Mouse (Mus musculus) ES-Bruce4 (cell line): ENCODE data around the gene Fat2. TPM values are rescaled to one million over a fixed set of nuclear protein-coding genes. Genes with fewer than 3 reads are reported as not detected.
A peak's percentile ranks its signal among the peaks of the same experiment; 100 is the strongest.

Experiments
- H3K27ac ChIP-seq: 2 replicates; pipeline ENCODE4 v1.5.1; 2012; ENCODE audit warnings: low read length, inconsistent platforms; ENCODE audit not compliant: insufficient read depth
- H3K27me3 ChIP-seq: 2 replicates; pipeline ENCODE4 v1.6.1; 2012; ENCODE audit warnings: mild to moderate bottlenecking, low read length, inconsistent platforms; ENCODE audit not compliant: control insufficient read depth, poor library complexity, insufficient read depth, severe bottlenecking
- H3K36me3 ChIP-seq: 2 replicates; pipeline ENCODE4 v1.6.1; 2012; ENCODE audit warnings: inconsistent platforms, mild to moderate bottlenecking, low read length, moderate library complexity; ENCODE audit not compliant: control insufficient read depth, poor library complexity, insufficient read depth, severe bottlenecking
- H3K4me1 ChIP-seq: one replicate; pipeline ENCODE4 v1.8.1; 2011; ENCODE audit warnings: low read length; ENCODE audit not compliant: control insufficient read depth, insufficient read depth
- H3K4me3 ChIP-seq: 2 replicates; pipeline ENCODE4 v1.5.1; 2011; ENCODE audit warnings: low read depth, mild to moderate bottlenecking, low read length
- H3K9ac ChIP-seq: 2 replicates; pipeline ENCODE4 v1.6.1; 2012; ENCODE audit warnings: low read depth, mild to moderate bottlenecking, inconsistent platforms; ENCODE audit not compliant: poor library complexity, severe bottlenecking
- H3K9me3 ChIP-seq: replicated peaks from 2 replicates; pipeline ENCODE4 v1.6.1; 2012; ENCODE audit warnings: mild to moderate bottlenecking, low read length, inconsistent platforms; ENCODE audit not compliant: control insufficient read depth, poor library complexity, insufficient read depth, severe bottlenecking
- CTCF ChIP-seq: IDR thresholded peaks from one replicate; pipeline ENCODE4 v1.8.1; 2011; ENCODE audit warnings: low read depth, low read length
- EP300 ChIP-seq: IDR thresholded peaks from 2 replicates; pipeline ENCODE4 v1.6.1; 2011; ENCODE audit warnings: low read depth, low read length; ENCODE audit not compliant: insufficient read depth
- POLR2A ChIP-seq: IDR thresholded peaks from one replicate; pipeline ENCODE4 v1.8.1; 2011; ENCODE audit warnings: low read length; ENCODE audit not compliant: insufficient read depth
- polyA plus RNA-seq: library from polyadenylated mRNA; stranded (reverse); fragments of >200 nt; gene quantifications from 2 replicates; pipeline ENCODE4 v1.2.4, GENCODE M21; 2011; ENCODE audit warnings: low read depth; ENCODE audit not compliant: missing spikeins, insufficient read depth, insufficient read length

Fat2 gene
- 0.90 and 1.0 TPM in 2 replicates for polyA plus RNA-seq

DNA sequence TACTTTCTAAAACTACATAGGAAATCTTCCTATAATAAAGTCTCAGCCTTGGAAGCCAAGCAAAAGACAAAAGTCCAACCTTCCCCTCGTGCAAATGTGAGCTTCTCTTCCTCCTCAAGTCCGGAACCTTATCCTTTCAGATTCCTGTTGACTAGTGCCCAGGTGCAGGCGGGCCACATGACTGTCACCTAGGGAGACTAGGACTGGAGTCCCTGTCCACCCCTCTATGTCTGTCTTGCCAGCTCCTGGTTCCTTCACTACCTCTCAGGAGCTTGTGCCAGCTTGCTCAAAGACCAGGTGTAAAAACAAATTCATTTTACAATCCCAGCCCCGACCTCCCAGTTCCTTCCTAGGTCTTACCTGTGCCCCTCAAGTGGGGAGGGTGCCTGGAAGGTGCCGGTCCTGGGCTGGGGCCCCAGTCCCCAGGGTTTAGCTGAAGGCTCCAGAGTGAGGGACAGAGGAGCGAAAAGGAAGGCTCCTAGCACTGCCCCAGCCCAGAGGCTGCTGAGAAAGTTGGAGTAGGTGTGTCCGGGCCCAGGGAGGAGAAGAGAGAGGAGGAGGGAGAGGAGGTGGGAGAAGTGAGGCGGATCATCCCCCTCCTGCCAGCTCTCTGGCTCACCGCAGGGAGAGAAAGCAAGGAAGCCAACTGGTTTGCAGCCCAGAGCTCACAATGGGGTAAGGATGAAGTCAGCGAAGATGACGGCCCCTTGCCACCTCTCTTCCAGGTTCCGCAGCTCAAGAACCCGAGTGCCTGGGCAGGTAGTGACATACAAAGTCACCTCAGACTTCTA is at the start of gene Fat2:
Fat2 (minus strand) TSS at position 464 of the 791 bp plus-strand sequence.
- no peaks in the 10 kb centered on the region for H3K4me1 ChIP-seq
- TF ChIP-seq POLR2A = no peak
- no peak for TF ChIP-seq EP300
- TF ChIP-seq CTCF = no peak
- no peak within 1 kb of the TSS for H3K9ac ChIP-seq
- no peaks in the 10 kb centered on the region for H3K36me3 ChIP-seq
- H3K27me3 ChIP-seq = no peaks in the 10 kb centered on the region
- H3K4me3 ChIP-seq = no peak within 1 kb of the TSS
- no peaks in the 10 kb centered on the region for H3K9me3 ChIP-seq
- H3K27ac ChIP-seq = no peak within 1 kb of the TSS

DNA sequence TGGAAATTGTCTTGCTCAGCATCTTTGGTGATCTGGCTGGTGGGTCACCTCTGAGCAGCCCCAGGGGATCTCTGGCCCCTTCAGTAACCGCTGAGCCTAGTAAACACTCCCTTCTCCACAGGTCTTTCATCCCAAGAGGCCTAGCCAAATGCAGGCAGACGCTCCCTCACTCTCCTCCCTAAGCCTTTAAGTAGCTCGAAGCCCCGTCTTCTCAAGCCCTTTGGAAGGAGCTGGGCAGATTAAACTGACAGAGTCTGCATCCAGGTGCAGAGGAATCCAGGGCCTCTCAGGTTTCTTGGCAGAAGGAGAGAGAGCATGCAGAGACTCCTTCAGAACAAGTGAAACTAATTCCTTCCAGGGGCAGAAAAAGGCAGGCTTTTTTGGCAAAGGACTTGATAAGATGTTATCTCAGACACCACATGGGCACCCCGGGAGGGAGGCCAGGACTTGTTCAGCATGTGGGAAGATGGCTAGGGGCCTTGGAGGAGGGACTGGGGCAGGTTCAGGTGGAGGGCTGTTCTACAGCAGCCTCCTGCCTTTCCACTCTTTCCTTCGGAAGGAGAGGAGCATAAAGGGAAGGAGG is 47.2 kb upstream of the Fat2 start:
- Histone ChIP-seq H3K27ac (no peak overlapping the region), H3K27me3 (no peaks in the 10 kb centered on the region), H3K4me1 (no peaks in the 10 kb centered on the region), H3K4me3 (no peak overlapping the region), H3K36me3 (no peaks in the 10 kb centered on the region), H3K9me3 (no peaks in the 10 kb centered on the region), H3K9ac (no peak overlapping the region)
- no peak for TF ChIP-seq CTCF
- no peak for TF ChIP-seq POLR2A
- no peak for TF ChIP-seq EP300

GRCm38 (mm10) chr11:55380908-55381307 is 44.5 kb upstream of the Fat2 start:
- no peaks in the 10 kb centered on the region for H3K4me1 ChIP-seq
- H3K9ac ChIP-seq = no peak overlapping the region
- no peak overlapping the region for H3K27ac ChIP-seq
- no peak overlapping the region for H3K4me3 ChIP-seq
- no peaks in the 10 kb centered on the region for H3K9me3 ChIP-seq
- no peaks in the 10 kb centered on the region for H3K36me3 ChIP-seq
- H3K27me3 ChIP-seq = no peaks in the 10 kb centered on the region
- TF ChIP-seq CTCF = no peak
- TF ChIP-seq POLR2A = no peak
- TF ChIP-seq EP300 = no peak

- no peaks in the 10 kb centered on the region for H3K4me1 ChIP-seq
- TF ChIP-seq CTCF (no peak), POLR2A (no peak), EP300 (no peak)
- no peak overlapping the region for H3K9ac ChIP-seq
- H3K9me3 ChIP-seq = no peaks in the 10 kb centered on the region
- H3K27me3 ChIP-seq = no peaks in the 10 kb centered on the region
- H3K27ac ChIP-seq = no peak overlapping the region
- no peak overlapping the region for H3K4me3 ChIP-seq
- no peaks in the 10 kb centered on the region for H3K36me3 ChIP-seq
These were observed 42.0 kb upstream of the Fat2 start for GRCm38 (mm10) chr11:55378371-55378770.

DNA sequence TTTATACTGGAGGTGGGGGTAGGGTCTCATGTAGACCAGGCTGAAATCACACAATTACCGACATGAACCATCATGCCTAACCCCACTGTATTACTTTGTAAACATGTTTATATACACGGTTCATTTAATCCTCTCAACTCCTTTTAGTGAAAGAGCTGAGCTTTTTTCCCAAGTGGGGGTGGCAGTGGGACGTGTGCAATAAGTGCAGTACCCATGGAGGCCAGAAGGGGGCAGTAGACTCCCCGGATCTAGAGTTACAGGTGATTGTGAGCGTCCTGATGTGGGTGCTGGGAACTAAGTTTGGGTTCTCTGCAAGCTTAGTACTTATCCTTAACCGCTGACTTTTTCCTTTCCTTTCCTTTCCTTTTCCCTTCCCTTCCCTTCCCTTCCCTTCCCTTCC is 37.5 kb upstream of the Fat2 start:
- TF ChIP-seq EP300 (no peak), CTCF (peak; percentile 72)
- Histone ChIP-seq H3K36me3 (no peaks in the 10 kb centered on the region), H3K4me3 (no peak overlapping the region), H3K9me3 (no peaks in the 10 kb centered on the region), H3K9ac (no peak overlapping the region), H3K4me1 (no peaks in the 10 kb centered on the region), H3K27ac (no peak overlapping the region), H3K27me3 (no peaks in the 10 kb centered on the region)

- no peaks in the 10 kb centered on the region for H3K4me1 ChIP-seq
- no peak for TF ChIP-seq EP300
- no peak for TF ChIP-seq POLR2A
- no peak for TF ChIP-seq CTCF
- H3K4me3 ChIP-seq = no peak overlapping the region
- H3K27me3 ChIP-seq = no peaks in the 10 kb centered on the region
- no peaks in the 10 kb centered on the region for H3K9me3 ChIP-seq
- no peak overlapping the region for H3K27ac ChIP-seq
- no peak overlapping the region for H3K9ac ChIP-seq
- no peaks in the 10 kb centered on the region for H3K36me3 ChIP-seq
These were observed 37.0 kb upstream of the Fat2 start for GRCm38 (mm10) chr11:55373373-55373772.
